Mouse (Mus musculus) Muller cell, postnatal 12 days (primary cell): ENCODE data around the gene Enthd1.
A peak's percentile ranks its signal among the peaks of the same experiment; 100 is the strongest.

ENCODE experiments used
- DNase-seq: peaks from one replicate; pipeline ENCODE4 v3.0.0-alpha.2; 2015; ENCODE audit errors: inconsistent ontology term

Gene Enthd1

DNA sequence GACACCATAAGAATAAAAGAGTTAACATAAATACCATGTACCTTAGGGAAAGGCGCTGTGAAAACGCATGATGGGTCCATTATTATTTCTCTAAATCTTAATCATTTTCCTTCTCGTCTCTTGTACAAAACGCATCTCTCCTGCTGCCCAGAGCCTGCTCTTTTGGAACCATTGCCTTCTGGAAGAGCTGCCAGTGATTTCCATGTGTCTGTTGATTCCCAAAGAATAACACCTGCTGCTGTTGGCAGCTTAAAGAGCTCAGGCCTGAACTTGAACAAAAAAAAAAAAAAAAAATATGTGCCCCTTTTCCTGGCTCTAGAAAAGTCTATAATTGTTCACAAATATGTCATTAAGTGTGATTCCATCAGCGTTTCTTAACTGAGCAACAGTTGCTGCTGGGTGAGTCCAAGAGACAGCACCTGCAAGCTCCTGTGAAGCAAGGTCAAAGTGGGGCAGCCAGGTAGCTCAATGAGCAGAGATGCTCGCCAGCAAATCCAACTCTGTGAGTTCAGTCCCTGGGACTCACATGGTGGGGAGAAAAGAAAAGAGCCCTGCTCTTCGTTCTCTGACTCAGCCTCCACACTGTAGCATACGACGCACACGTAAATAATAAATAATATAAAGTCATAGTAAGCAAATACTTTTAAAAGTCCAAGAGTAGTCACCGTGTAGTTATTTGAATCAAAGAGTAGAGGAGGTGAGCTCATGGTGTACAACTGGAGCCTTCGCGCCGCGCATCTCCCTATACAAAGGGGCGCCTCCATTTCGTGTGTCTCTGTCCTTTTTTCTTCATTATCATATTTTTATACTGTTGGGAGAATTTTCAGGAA is 9.5 kb upstream of the Enthd1 start:
- no peak for DNase-seq

- DNase-seq = no peak
Measured at GRCm38 (mm10) chr15:80572811-80573520, 8.0 kb upstream of the Enthd1 start.

GRCm38 (mm10) chr15:80572291-80572690 is 7.3 kb upstream of the Enthd1 start, which contains the start of gene Grap2:
Grap2 (plus strand) TSS chr15:80572594.
- DNase-seq = no peak

DNA sequence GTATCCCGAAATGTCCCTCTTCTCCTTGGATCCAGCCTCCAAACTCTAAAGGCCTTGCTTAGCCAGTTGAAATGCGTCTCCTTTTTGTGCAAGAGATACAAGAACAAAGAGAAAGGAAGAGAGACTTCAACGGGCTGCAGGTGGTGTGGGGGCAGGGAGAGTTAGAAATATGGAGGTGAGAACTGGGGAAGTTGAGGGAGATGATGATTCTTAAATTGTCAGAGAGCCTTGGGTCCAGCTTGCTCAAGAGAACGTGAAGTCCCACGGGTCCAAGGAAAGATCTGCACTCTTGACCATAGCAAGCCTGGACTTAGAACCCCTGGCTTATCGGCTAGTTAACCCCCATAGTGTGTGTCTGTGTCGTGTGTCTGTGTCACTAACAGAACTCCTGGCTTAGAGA is 6.7 kb upstream of the Enthd1 start:
- no peak for DNase-seq

- no peak for DNase-seq
Measured at GRCm38 (mm10) chr15:80570226-80570625, 5.3 kb upstream of the Enthd1 start.

DNA sequence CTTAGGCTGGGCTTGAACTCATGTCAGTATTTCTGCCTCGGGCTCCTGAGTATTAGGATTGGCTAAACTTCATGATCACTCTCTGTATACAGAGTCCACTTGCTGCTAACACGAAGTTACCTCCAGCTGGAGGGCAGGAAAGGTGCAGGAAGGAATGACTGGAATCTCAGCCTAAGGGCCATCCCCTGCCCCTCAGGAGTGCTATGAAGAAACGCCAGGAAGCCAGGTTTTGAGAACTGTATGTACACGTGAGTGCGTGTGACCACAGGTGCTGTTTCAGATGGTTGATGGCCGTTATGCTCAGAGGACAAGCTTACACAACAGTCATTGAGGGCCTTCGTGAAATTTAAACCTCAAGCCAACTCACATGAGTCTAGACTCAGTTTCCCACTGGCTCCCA is 4.2 kb upstream of the Enthd1 start:
- DNase-seq = no peak

DNA sequence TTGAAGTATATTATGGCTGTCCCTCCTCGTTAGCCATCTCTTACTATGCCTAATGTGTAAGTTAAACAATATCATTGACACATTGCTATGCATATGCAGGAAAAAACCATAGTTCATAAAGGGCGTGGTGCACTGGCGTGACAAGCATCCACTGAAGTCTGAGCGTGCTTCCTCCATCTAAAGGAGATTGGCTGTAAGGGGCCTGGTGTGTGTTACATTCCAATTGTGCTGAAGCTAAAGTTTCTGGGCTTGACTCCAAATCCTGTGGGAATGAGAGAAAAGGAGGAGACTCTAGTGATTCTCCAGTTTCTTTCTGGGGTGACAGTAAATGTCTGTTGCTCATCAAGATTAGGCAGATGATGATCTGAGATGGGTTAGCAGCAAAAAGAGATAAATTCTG is 2.8 kb upstream of the Enthd1 start:
- no peak for DNase-seq

- no peak for DNase-seq
Measured at GRCm38 (mm10) chr15:80567139-80567538, 2.2 kb upstream of the Enthd1 start.

DNA sequence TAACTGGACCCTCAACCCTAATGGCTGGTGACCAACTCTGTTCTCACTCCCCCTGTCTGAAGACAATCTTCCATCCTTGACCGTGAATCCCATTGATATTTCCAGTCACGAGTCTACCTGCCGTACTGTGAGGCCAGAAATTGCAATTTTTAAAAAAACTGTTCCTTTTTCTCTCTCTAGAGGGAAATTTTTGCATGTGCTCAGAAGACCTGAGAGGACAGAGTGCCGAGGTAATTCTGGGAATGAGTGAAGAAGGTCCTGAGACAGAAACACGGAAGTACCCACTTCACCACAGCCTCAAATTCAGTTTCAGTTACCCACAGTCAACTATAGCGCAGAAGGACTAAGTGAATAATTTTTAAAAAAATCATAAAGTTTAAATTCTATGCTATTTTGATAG is 1.7 kb upstream of the Enthd1 start:
- DNase-seq = no peak

GRCm38 (mm10) chr15:80563634-80564208 is 1.2 kb downstream of the Enthd1 start:
- DNase-seq = no peak

DNA sequence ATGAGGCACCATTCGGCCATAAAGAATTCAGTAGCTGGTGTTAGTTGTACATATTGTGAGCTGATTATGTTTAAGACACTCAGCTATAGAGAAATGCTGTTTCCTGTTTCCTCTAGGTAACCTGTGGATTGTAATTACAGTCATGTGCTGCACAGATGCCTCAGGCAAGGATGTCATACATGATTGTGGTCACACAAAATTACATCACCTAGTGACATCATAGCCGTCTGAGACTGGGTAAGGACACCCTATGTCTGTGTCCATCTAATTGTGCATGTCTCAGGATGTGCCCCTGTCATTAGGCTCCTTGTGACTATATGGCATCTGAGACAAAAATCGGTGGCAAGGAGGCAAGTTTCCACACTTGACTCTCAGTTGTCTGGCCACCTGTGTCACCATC is 2.5 kb downstream of the Enthd1 start:
- no peak for DNase-seq

DNA sequence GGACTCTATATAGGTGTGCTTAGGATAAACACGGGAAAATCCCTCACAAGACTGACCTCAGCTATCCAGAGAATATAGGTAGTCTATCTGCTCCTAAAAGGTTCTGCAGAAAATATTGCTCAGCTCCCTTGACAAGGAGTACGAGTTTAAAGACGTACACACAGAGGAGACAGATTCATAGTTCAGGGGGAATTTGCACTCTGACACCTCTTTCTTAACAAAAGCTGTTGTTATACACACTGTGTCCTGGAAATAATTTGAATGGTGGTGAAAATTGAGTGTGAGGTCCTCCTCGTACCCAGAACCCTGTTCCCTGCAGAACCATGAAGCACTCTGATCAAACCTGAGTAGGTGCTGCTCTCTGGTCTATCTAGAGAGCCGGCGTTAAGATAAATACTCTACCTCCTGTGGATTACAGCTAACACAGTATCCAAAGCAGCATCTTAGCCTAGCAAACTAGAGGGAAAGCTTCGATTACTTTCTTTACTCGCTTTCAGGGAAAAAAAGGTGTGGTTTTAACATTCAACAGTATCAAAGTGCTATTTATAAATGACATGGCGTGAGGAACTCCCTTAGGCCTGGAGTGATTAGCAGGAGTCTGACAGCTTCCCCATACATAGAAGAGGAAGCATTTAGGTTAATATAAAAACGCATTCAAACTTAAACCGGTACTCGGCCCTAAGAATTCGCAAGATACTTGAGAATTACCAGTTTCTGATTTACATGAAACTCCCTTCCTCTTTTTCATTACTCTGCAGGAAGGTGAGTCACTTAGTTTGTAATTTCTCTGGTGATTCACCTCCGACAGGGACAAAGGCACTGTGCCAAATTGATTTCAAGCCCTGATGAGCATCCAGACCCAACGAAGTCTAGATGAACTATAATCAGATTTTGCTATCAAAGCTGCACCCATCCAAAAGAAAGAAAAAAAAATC is 4.0 kb downstream of the Enthd1 start:
- DNase-seq = peak; percentile 82

GRCm38 (mm10) chr15:80559978-80560377 is 5.0 kb downstream of the Enthd1 start:
- no peak for DNase-seq

DNA sequence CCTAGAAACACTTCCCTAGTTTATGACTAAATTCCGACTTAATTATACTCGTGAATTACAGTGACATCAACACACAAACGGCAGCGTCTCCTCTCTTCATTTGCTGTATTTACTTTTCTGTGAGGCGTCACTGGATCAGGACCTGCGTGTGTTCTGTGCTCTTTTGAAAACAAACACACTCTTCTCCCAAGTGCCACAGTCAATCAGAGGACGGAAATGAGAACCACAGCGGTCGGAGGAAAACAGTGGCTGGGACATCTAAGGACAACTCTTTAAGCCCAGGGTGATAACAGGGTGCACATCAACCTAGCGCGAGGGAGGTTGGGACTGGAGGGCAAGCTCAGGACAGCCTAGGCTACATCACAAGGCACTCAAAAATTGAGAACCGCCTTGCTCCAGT is 5.4 kb downstream of the Enthd1 start:
- DNase-seq = no peak

GRCm38 (mm10) chr15:80557745-80558144 is 7.2 kb downstream of the Enthd1 start:
- DNase-seq = no peak

- DNase-seq = no peak
Measured at GRCm38 (mm10) chr15:80556021-80556420, 8.9 kb downstream of the Enthd1 start.

DNA sequence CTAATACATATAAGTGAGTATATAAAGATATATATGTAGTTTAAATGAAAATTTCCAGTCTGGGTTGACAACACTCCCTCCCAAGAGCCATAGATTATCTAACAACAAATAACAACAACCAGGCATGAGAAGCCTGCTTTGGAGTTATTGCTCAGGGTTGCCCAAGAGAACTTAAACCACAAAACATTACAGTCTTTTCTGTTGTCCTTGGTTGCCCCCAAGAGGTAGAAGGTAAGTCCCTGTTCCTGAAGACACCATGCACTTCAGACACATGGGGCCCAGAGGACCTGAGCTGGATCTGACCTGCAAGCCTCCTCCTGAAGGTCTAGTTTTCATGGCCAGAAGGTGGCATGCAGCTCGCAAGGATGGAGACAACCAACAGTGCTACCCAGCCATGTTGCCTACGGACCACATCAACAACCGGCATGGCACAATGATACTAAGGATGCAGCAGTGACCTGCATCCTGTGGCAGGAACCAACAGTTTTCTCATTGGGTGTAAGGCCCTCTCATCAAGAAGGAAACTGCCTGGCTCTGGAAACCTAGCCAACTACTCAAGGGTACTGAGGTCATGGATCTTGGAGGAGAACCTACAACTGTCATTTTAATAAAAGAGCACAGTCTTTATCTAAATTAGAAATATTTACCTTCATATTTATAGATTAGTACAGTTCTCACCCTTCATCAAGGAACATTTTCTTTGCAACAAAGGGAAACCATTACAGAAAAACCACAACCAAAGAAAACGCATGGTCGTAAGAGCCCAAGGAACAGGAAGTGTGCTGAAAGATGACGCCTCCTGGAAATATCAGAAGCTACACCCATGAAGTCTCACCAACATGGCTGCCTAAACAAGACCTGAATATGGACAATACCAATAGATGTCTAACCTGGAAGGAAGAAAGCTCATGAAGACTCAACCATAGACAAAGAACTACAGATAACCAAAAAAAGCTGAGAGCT is 9.8 kb downstream of the Enthd1 start:
- no peak for DNase-seq

GRCm38 (mm10) chr15:80545430-80545829 is 19.5 kb downstream of the Enthd1 start:
- DNase-seq = no peak

GRCm38 (mm10) chr15:80544115-80544514 is 20.8 kb downstream of the Enthd1 start:
- no peak for DNase-seq

DNA sequence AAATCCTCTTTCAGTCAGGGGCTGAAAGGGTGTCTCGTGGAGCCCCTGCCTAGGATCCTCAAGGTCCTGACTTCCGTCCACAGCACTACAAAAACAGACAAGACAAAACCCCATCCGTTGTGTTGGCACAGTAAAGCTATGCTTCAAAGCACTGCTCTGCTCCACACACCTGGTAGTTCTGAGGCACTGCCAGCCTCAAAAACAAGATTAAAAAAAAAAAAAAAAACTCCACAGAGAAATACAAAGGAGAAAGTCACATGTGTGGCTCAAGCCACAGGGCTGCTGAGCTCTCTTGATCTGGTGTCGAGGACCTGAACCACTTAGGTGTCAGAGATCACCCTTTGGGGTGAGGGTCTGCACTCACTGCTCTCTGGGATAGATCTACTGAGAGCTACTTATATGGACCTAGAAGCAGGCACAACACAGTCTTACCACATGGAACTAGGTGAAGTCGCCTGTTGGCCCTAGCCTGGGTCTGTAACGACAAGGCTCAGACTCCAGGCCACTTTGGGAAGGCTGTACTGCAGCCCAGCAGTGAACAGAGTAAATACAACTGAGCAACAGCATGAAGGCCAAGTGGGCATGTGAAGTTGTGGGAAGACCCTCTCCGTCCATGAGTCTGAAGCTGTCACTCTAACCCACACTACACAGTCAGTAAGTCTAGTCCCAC is 26.1 kb downstream of the Enthd1 start:
- no peak for DNase-seq
